Mouse (Mus musculus) splenic B cell, adult 2 months (primary cell): Measurements from ENCODE around the gene Hps3.

Experiments used
- DNase-seq: peaks from one replicate; pipeline ENCODE4 v3.0.0-alpha.2; 2011; ENCODE audit warnings: low read depth, low spot score
- H3K27me3 ChIP-seq: 2 replicates; pipeline ENCODE4 v1.6.1; 2012; ENCODE audit warnings: mild to moderate bottlenecking, low read length, moderate library complexity, mixed read lengths; ENCODE audit not compliant: control insufficient read depth, poor library complexity, insufficient read depth, severe bottlenecking
- H3K36me3 ChIP-seq: 2 replicates; pipeline ENCODE4 v1.6.1; 2012; ENCODE audit warnings: mild to moderate bottlenecking, low read length, moderate library complexity, mixed read lengths; ENCODE audit not compliant: control insufficient read depth, poor library complexity, insufficient read depth, severe bottlenecking

Gene Hps3

DNA sequence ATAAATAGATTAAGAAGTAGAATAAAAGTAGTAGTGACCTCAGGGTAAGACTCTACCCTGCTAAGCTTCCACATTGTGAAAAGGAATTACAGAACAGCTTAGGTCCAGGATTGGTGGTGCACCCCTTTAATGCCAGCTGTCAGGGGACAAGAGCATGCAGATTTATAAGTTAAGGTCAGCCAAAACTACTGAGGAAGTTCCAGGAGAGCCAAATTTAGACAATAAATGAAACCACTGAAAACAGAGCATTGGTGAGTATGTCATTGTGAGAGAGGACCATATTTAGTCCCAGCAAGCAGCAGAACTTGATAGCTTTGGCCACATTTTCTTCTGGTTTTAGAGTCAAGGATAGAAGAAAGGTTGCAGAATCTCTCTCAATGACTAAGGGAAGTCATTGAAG is 86.6 kb downstream of the Hps3 start:
- DNase-seq = no peak
- H3K27me3 ChIP-seq = no peaks in the 10 kb centered on the region

More for the DNA sequence above, 86.6 kb downstream of the Hps3 start:
- H3K36me3 ChIP-seq = no peaks in the 10 kb centered on the region
